Mouse (Mus musculus): ENCODE measurements around the gene Taok3. TPM values are rescaled to one million over a fixed set of nuclear protein-coding genes. Genes with fewer than 3 reads are reported as not detected.

Taok3 gene
- 9.5 and 11.2 TPM in 2 replicates for polyA plus RNA-seq (2015; fragmentation: Nextera tagmentation; extraction: Ambion mirVana)

GRCm38 (mm10) chr5:117119777-117120488 lies at the start of gene Taok3:
Gene Taok3, plus strand, starts transcription at chr5:117120129.

GRCm38 (mm10) chr5:117115836-117116366 lies 4.0 kb upstream of the Taok3 start, which contains the start of gene Suds3:
Gene Suds3, minus strand, starts transcription at chr5:117116113.

DNA sequence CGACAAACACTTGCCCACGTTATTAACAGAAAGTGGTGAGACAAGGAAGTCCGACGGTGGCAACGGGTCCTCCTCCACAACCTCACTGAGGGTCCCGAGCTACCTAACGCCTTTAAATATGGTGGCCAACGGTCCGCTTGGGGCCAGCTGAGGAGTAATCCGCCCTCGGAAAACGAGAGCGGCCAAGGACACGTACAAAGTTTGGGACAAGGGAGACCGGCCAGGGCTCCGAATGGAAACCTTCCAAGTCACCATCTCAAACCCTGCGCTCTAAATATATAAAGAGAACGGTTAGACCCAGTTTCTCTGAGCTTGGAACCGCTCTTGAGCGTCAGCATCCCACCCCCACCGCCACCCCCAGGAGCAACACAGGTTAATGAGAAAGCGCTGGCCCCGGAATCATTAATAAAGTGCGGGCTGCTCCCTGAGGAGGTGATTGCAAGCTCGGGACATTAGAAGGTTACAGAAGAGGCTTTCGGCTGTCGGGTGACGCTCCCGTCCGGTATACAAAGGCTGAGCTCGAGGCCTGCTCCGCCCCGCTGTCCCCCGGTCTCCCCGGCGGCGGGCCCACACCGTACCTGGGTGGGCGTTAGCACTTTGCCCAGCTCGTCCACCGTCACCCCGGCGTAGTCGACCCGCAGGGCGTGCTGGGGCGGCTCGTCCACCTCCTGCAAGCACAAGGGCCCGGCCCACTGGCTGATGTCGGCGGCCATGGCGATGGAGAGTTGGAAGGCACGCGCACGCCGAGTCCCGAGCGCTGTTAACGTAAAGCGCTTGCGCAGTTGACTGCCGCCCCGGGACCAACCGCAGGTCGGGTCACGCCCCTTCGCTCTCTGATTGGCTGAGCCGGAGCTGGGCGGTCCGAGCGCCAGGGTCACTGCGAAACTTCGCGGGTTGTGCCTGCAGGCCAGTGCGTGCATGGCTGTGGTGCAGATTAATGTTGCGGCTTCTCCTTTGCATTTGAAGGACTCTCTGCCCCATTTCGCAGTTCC lies 167.2 kb downstream of the Taok3 start, which contains the start of gene Pebp1:
TSS of gene Pebp1 (minus strand) at position 795 of the 992 bp plus-strand sequence.

GRCm38 (mm10) chr5:117318741-117319629 lies 199.1 kb downstream of the Taok3 start, which contains the start of gene Vsig10:
Gene Vsig10, plus strand, starts transcription at chr5:117319083.

Other genes starting within 250 kb of the Taok3 start
- gene Suds3, start 4.0 kb upstream of the Taok3 start, polyA plus RNA-seq (2015; fragmentation: Nextera tagmentation; extraction: Ambion mirVana), result 28.9 and 34.9 TPM in 2 replicates
- gene Pebp1, start 167.5 kb downstream of the Taok3 start, polyA plus RNA-seq (2015; fragmentation: Nextera tagmentation; extraction: Ambion mirVana), result 359 and 398 TPM in 2 replicates
- 5.4 and 7.0 TPM in 2 replicates for gene Vsig10, start 199.0 kb downstream of the Taok3 start, polyA plus RNA-seq (2015; fragmentation: Nextera tagmentation; extraction: Ambion mirVana)
- 67.3 and 74.0 TPM in 2 replicates for gene Wsb2, start 237.2 kb downstream of the Taok3 start, polyA plus RNA-seq (2015; fragmentation: Nextera tagmentation; extraction: Ambion mirVana)